ENCODE assay signal across 21 mouse cellular contexts in genomic region chr11:116508689-116509088, GRCm38 (mm10). TPM values are rescaled to one million over a fixed set of nuclear protein-coding genes. Genes with fewer than 3 reads are reported as not detected.
DNase-seq lines count a peak whose midpoint lies in the region; ATAC-seq and TF ChIP-seq lines count a peak whose summit lies in the region.
"Had no signal": no experiment of that assay in that cellular context is flagged by ENCODE, and none has a peak within 500 bp of the region (broad histone marks: within the 10 kb centered on the region; RNA-seq: fewer than 3 reads in every experiment).

No protein-coding gene starts in this region.

- H3K4me2 ChIP-seq in liver, embryonic 12.5 days, result no peak overlapping the region
- no peak overlapping the region for H3K4me2 ChIP-seq in liver, embryonic 11.5 days
- H3K4me2 ChIP-seq in embryonic facial prominence, embryonic 14.5 days (ENCODE audit: low read depth, low read length), result no peak overlapping the region
- H3K4me2 ChIP-seq in limb, embryonic 15.5 days, result no peak overlapping the region
- no peak overlapping the region for H3K4me2 ChIP-seq in intestine, embryonic 15.5 days (replicated peaks)
- H3K4me2 ChIP-seq: liver, embryonic 15.5 days had no signal

- ATAC-seq in liver, embryonic 12.5 days, result no peak
- no peak for ATAC-seq in liver, embryonic 11.5 days (replicated peaks; ENCODE audit: low FRiP score)
- ATAC-seq in embryonic facial prominence, embryonic 14.5 days (ENCODE audit: low read depth), result peak; percentile 55
- no peak for ATAC-seq in limb, embryonic 15.5 days (ENCODE audit: insufficient number of reproducible peaks, low FRiP score, low TSS enrichment, low read depth)
- no peak for ATAC-seq in megakaryocyte-erythroid progenitor cell, adult 5-6 weeks (replicated peaks; ENCODE audit: low FRiP score, low TSS enrichment, poor library complexity, severe bottlenecking)
- no peak for ATAC-seq in intestine, embryonic 15.5 days

- peaks cover 59% of the 10 kb centered on the region for H3K4me1 ChIP-seq in liver, embryonic 12.5 days
- H3K4me1 ChIP-seq in liver, embryonic 11.5 days (replicated peaks; ENCODE audit: control insufficient read depth, insufficient read depth, low read length), result peaks cover 12% of the 10 kb centered on the region
- 0 out of 2 replicates have a peak, but pooled peaks cover 5% of the 10 kb centered on the region for H3K4me1 ChIP-seq in embryonic facial prominence, embryonic 14.5 days (ENCODE audit: control insufficient read depth, insufficient read depth, low read length)
- no peaks in the 10 kb centered on the region for H3K4me1 ChIP-seq in limb, embryonic 15.5 days
- H3K4me1 ChIP-seq in intestine, embryonic 15.5 days (replicated peaks), result no peaks in the 10 kb centered on the region

- 67% methylated on average over 2 of the region's 2 CpGs for WGBS in liver, embryonic 12.5 days (ENCODE audit: insufficient replicate concordance)
- 59% methylated on average over 2 of the region's 2 CpGs for WGBS in liver, embryonic 11.5 days
- WGBS in embryonic facial prominence, embryonic 14.5 days, result 28% methylated on average over 2 of the region's 2 CpGs
- 15% methylated on average over 2 of the region's 2 CpGs for WGBS in limb, embryonic 15.5 days
- WGBS in intestine, embryonic 15.5 days, result 48% methylated on average over 2 of the region's 2 CpGs

- TF ChIP-seq CTCF in brain, embryonic 14.5 days (IDR thresholded peaks at IDR 0.05; ENCODE audit: borderline replicate concordance, extremely low read depth, insufficient read depth, insufficient read length), result no peak

- peaks cover 3% of the 10 kb centered on the region; the same call in 1 of the 2 replicates for H3K27me3 ChIP-seq in liver, embryonic 12.5 days (replicated peaks)
- no peaks in the 10 kb centered on the region for H3K27me3 ChIP-seq in liver, embryonic 11.5 days (replicated peaks; ENCODE audit: control insufficient read depth, insufficient read depth, low read length)
- no peaks in the 10 kb centered on the region for H3K27me3 ChIP-seq in embryonic facial prominence, embryonic 14.5 days (replicated peaks; ENCODE audit: control insufficient read depth, insufficient read depth, low read length)
- H3K27me3 ChIP-seq in limb, embryonic 15.5 days, result no peaks in the 10 kb centered on the region
- no peaks in the 10 kb centered on the region for H3K27me3 ChIP-seq in intestine, embryonic 15.5 days (replicated peaks)
- H3K27me3 ChIP-seq: liver, embryonic 15.5 days had no signal

- peak overlapping the region; percentile 53 for H3K27ac ChIP-seq in liver, embryonic 12.5 days
- H3K27ac ChIP-seq in liver, embryonic 11.5 days (ENCODE audit: low read depth, low read length), result no peak overlapping the region
- no peak overlapping the region for H3K27ac ChIP-seq in embryonic facial prominence, embryonic 14.5 days (replicated peaks; ENCODE audit: low read depth, low read length)
- H3K27ac ChIP-seq in limb, embryonic 15.5 days, result peak overlapping the region; percentile 13; the same call in 1 of the 2 replicates
- H3K27ac ChIP-seq in intestine, embryonic 15.5 days, result no peak overlapping the region
- H3K27ac ChIP-seq: kidney, postnatal 0 days had no signal

- H3K9me3 ChIP-seq in liver, embryonic 12.5 days (replicated peaks), result no peaks in the 10 kb centered on the region
- no peaks in the 10 kb centered on the region for H3K9me3 ChIP-seq in liver, embryonic 11.5 days (ENCODE audit: control insufficient read depth, low read length)
- no peaks in the 10 kb centered on the region for H3K9me3 ChIP-seq in embryonic facial prominence, embryonic 14.5 days (ENCODE audit: control insufficient read depth, low read length)
- H3K9me3 ChIP-seq in limb, embryonic 15.5 days, result no peaks in the 10 kb centered on the region
- H3K9me3 ChIP-seq in intestine, embryonic 15.5 days, result no peaks in the 10 kb centered on the region
- H3K9me3 ChIP-seq: liver, embryonic 15.5 days had no signal

- TF ChIP-seq POLR2A in brain, embryonic 14.5 days (IDR thresholded peaks at IDR 0.05; ENCODE audit: borderline replicate concordance, extremely low read depth, insufficient read depth, insufficient read length, poor library complexity, severe bottlenecking), result no peak

- no peak for DNase-seq in liver, embryonic 11.5 days (ENCODE audit: low spot score)
- peak; percentile 14 for DNase-seq in brain, embryonic 14.5 days (ENCODE audit: low read depth)
- DNase-seq in embryonic facial prominence, embryonic 14.5 days (ENCODE audit: low spot score), result peak; percentile 67
- no peak for DNase-seq in neural tube, embryonic 10.5 days (ENCODE audit: extremely low spot score, low spot score)
- DNase-seq: adrenal gland, postnatal 10 days; cerebellum, adult 18-20 months; cerebellum, postnatal 25 days; gastrocnemius, postnatal 25 days; kidney, adult 18-20 months; retina, postnatal 1 day; thymus, postnatal 14 days had no signal

- no peaks in the 10 kb centered on the region for H3K36me3 ChIP-seq in liver, embryonic 12.5 days
- H3K36me3 ChIP-seq in liver, embryonic 11.5 days (ENCODE audit: control insufficient read depth, insufficient read depth, low read length), result no peaks in the 10 kb centered on the region
- H3K36me3 ChIP-seq in embryonic facial prominence, embryonic 14.5 days (ENCODE audit: control insufficient read depth, insufficient read depth, low read length), result no peaks in the 10 kb centered on the region
- no peaks in the 10 kb centered on the region for H3K36me3 ChIP-seq in limb, embryonic 15.5 days
- no peaks in the 10 kb centered on the region for H3K36me3 ChIP-seq in intestine, embryonic 15.5 days
- H3K36me3 ChIP-seq: liver, embryonic 15.5 days had no signal

- no peak overlapping the region for H3K9ac ChIP-seq in liver, embryonic 12.5 days
- no peak overlapping the region for H3K9ac ChIP-seq in liver, embryonic 11.5 days (ENCODE audit: low read depth, low read length)
- H3K9ac ChIP-seq in embryonic facial prominence, embryonic 14.5 days (ENCODE audit: low read depth, low read length), result no peak overlapping the region
- H3K9ac ChIP-seq in limb, embryonic 15.5 days, result no peak overlapping the region
- H3K9ac ChIP-seq in intestine, embryonic 15.5 days, result no peak overlapping the region
- H3K9ac ChIP-seq: liver, embryonic 15.5 days had no signal

- no peak overlapping the region for H3K4me3 ChIP-seq in liver, embryonic 12.5 days
- no peak overlapping the region for H3K4me3 ChIP-seq in liver, embryonic 11.5 days (ENCODE audit: low read depth, low read length)
- H3K4me3 ChIP-seq in embryonic facial prominence, embryonic 14.5 days (ENCODE audit: low read depth, low read length), result no peak overlapping the region
- no peak overlapping the region for H3K4me3 ChIP-seq in limb, embryonic 15.5 days
- H3K4me3 ChIP-seq in intestine, embryonic 15.5 days (replicated peaks), result no peak overlapping the region
- H3K4me3 ChIP-seq: liver, embryonic 15.5 days had no signal

RNA-seq across cellular contexts. Expression of gene Prpsap1, which starts 14.7 kb away (rescaled TPM):
- 69.9 and 77.1 TPM in 2 replicates for polyA plus RNA-seq in liver, embryonic 12.5 days (2016; fragmentation: Nextera tagmentation; extraction: Ambion mirVana)
- 133 and 135 TPM in 2 replicates for polyA plus RNA-seq in liver, embryonic 11.5 days (2014; fragmentation: Nextera tagmentation; extraction: Ambion mirVana)
- 120 and 132 TPM in 2 replicates for polyA plus RNA-seq in brain, embryonic 14.5 days (2012; rRNA removed)
- polyA plus RNA-seq in embryonic facial prominence, embryonic 14.5 days (2014; fragmentation: Nextera tagmentation; extraction: Ambion mirVana), result 122 and 145 TPM in 2 replicates
- 134 and 138 TPM in 2 replicates for polyA plus RNA-seq in limb, embryonic 15.5 days (2015; fragmentation: Nextera tagmentation; extraction: Ambion mirVana)
- 89.6 and 95.3 TPM in 2 replicates for total RNA-seq in megakaryocyte-erythroid progenitor cell, adult 5-6 weeks (2014; fragmentation: Nextera tagmentation)
- 36.8 and 60.7 TPM in 2 replicates for total RNA-seq in megakaryocyte-erythroid progenitor cell, adult 5-6 weeks (2017)
- 210 and 225 TPM in 2 replicates for polyA plus RNA-seq in intestine, embryonic 15.5 days (2015; fragmentation: Nextera tagmentation; extraction: Ambion mirVana)

RNA-seq across cellular contexts. Expression of gene Sphk1, which starts 22.0 kb away (rescaled TPM):
- 26.9 and 28.0 TPM in 2 replicates for polyA plus RNA-seq in liver, embryonic 12.5 days (2016; fragmentation: Nextera tagmentation; extraction: Ambion mirVana)
- 39.0 and 44.1 TPM in 2 replicates for polyA plus RNA-seq in liver, embryonic 11.5 days (2014; fragmentation: Nextera tagmentation; extraction: Ambion mirVana)
- polyA plus RNA-seq in brain, embryonic 14.5 days (2012; rRNA removed), result 2.4 and 3.6 TPM in 2 replicates
- polyA plus RNA-seq in embryonic facial prominence, embryonic 14.5 days (2014; fragmentation: Nextera tagmentation; extraction: Ambion mirVana), result 7.8 and 8.4 TPM in 2 replicates
- 7.7 and 11.2 TPM in 2 replicates for polyA plus RNA-seq in limb, embryonic 15.5 days (2015; fragmentation: Nextera tagmentation; extraction: Ambion mirVana)
- total RNA-seq in megakaryocyte-erythroid progenitor cell, adult 5-6 weeks (2014; fragmentation: Nextera tagmentation), result 188 and 259 TPM in 2 replicates
- total RNA-seq in megakaryocyte-erythroid progenitor cell, adult 5-6 weeks (2017), result 119 and 168 TPM in 2 replicates
- polyA plus RNA-seq in intestine, embryonic 15.5 days (2015; fragmentation: Nextera tagmentation; extraction: Ambion mirVana), result 5.4 and 6.4 TPM in 2 replicates

RNA-seq across cellular contexts. Expression of gene Qrich2, which starts 42.6 kb away (rescaled TPM):
- not detected in 2 replicates for polyA plus RNA-seq in liver, embryonic 12.5 days (2016; fragmentation: Nextera tagmentation; extraction: Ambion mirVana)
- 0.16 TPM in 1 of 2 replicates, not detected in the other for polyA plus RNA-seq in liver, embryonic 11.5 days (2014; fragmentation: Nextera tagmentation; extraction: Ambion mirVana)
- polyA plus RNA-seq in brain, embryonic 14.5 days (2012; rRNA removed), result 0.14 and 0.15 TPM in 2 replicates
- polyA plus RNA-seq in embryonic facial prominence, embryonic 14.5 days (2014; fragmentation: Nextera tagmentation; extraction: Ambion mirVana), result 0.14 and 0.30 TPM in 2 replicates
- 0.09 and 0.15 TPM in 2 replicates for polyA plus RNA-seq in limb, embryonic 15.5 days (2015; fragmentation: Nextera tagmentation; extraction: Ambion mirVana)
- not detected in 2 replicates for total RNA-seq in megakaryocyte-erythroid progenitor cell, adult 5-6 weeks (2014; fragmentation: Nextera tagmentation)
- total RNA-seq in megakaryocyte-erythroid progenitor cell, adult 5-6 weeks (2017), result not detected in 2 replicates
- polyA plus RNA-seq in intestine, embryonic 15.5 days (2015; fragmentation: Nextera tagmentation; extraction: Ambion mirVana), result 0.30 TPM in 1 of 2 replicates, not detected in the other
- total RNA-seq: adrenal gland, postnatal 10 days; gastrocnemius, postnatal 25 days; hematopoietic stem cell, adult 5-6 weeks; midbrain, postnatal 0 days had no signal
- polyA plus RNA-seq: forebrain, embryonic 11.5 days; liver, embryonic 15.5 days; lung, embryonic 16.5 days had no signal

Comparison
In these comparisons a context has a peak if more than half of its experiments do, and no peak if none do; other contexts are left out.
1. H3K27ac ChIP-seq: peak in liver, embryonic 12.5 days (single experiment) and limb, embryonic 15.5 days (single experiment); none in liver, embryonic 11.5 days (single experiment), embryonic facial prominence, embryonic 14.5 days (single experiment) and intestine, embryonic 15.5 days (single experiment).
2. DNase-seq: peak in brain, embryonic 14.5 days (single experiment) and embryonic facial prominence, embryonic 14.5 days (single experiment); none in liver, embryonic 11.5 days (single experiment) and neural tube, embryonic 10.5 days (single experiment).